Mouse (Mus musculus): Measurements from ENCODE around the gene Oosp3.

GRCm38 (mm10) chr19:11723870-11724269 is 27.0 kb downstream of the Oosp3 start:
- TF ChIP-seq CTCF (IDR thresholded peaks at IDR 0.05; ENCODE audit: borderline replicate concordance, insufficient read depth, low read depth, low read length), result no peak
- TF ChIP-seq POLR2A (IDR thresholded peaks at IDR 0.05; ENCODE audit: borderline replicate concordance, insufficient read depth, low read length), result no peak

All from cerebellum, adult 2 months (tissue).